ENCODE assay signal across 10 mouse cellular contexts in genomic region chr7:145289302-145289701, GRCm38 (mm10). TPM values are rescaled to one million over a fixed set of nuclear protein-coding genes. Genes with fewer than 3 reads are reported as not detected.
DNase-seq lines count a peak whose midpoint lies in the region; ATAC-seq and TF ChIP-seq lines count a peak whose summit lies in the region.
"Had no signal": no experiment of that assay in that cellular context is flagged by ENCODE, and none has a peak within 500 bp of the region (broad histone marks: within the 10 kb centered on the region; RNA-seq: fewer than 3 reads in every experiment).

No protein-coding gene starts in this region.

- peak in 2 of 3 experiments; percentile 17 to 31; a peak in 3 of 6 replicates for TF ChIP-seq CTCF in MEL (IDR thresholded peaks at IDR 0.05 in 2 of 3, conservative IDR thresholded peaks at IDR 0.05 in 1 of 3; ENCODE audit: control insufficient read depth in 1 of 3, insufficient read depth in 1 of 3, low read depth in 2 of 3, low read length in 3 of 3, poor library complexity in 1 of 3, severe bottlenecking in 1 of 3)

- no peak for TF ChIP-seq EP300 in MEL (IDR thresholded peaks at IDR 0.05; ENCODE audit: low read depth in 1 of 2, low read length in 2 of 2)

- H3K27ac ChIP-seq in kidney, embryonic 16.5 days (ENCODE audit: low read length) = no peak overlapping the region
- H3K27ac ChIP-seq in MEL (ENCODE audit: control insufficient read depth, low read depth, low read length) = no peak overlapping the region
- H3K27ac ChIP-seq: liver, embryonic 13.5 days had no signal

- WGBS in kidney, embryonic 16.5 days = 22% methylated on average over 5 of the region's 5 CpGs

- H3K27me3 ChIP-seq in kidney, embryonic 16.5 days (ENCODE audit: insufficient read depth, low read length) = no peaks in the 10 kb centered on the region
- no peaks in the 10 kb centered on the region for H3K27me3 ChIP-seq in MEL (ENCODE audit: control insufficient read depth in 1 of 2, insufficient read depth in 2 of 2, low read length in 2 of 2)

- H3K4me3 ChIP-seq in kidney, embryonic 16.5 days (ENCODE audit: low read length) = no peak overlapping the region
- no peak overlapping the region for H3K4me3 ChIP-seq in MEL (ENCODE audit: control insufficient read depth in 1 of 2, insufficient read depth in 1 of 2, low read depth in 2 of 2, low read length in 2 of 2)
- H3K4me3 ChIP-seq: erythroblast, embryonic 14.5 days; liver, embryonic 13.5 days had no signal

- no peaks in the 10 kb centered on the region for H3K9me3 ChIP-seq in kidney, embryonic 16.5 days (ENCODE audit: low read length)
- H3K9me3 ChIP-seq in MEL (replicated peaks; ENCODE audit: insufficient read depth, low read length) = no peaks in the 10 kb centered on the region
- H3K9me3 ChIP-seq: liver, embryonic 13.5 days had no signal

- TF ChIP-seq POLR2A in MEL (IDR thresholded peaks at IDR 0.05; ENCODE audit: control insufficient read depth in 1 of 2, insufficient read depth in 1 of 2, low read depth in 1 of 2, low read length in 2 of 2, poor library complexity in 1 of 2) = no peak

- no peaks in the 10 kb centered on the region for H3K79me2 ChIP-seq in MEL (ENCODE audit: control insufficient read depth, insufficient read depth, low read length, poor library complexity)

- ATAC-seq in kidney, embryonic 16.5 days (ENCODE audit: low FRiP score, low TSS enrichment) = peak; percentile 64; the same call in 1 of the 2 replicates

- H3K4me2 ChIP-seq in kidney, embryonic 16.5 days (replicated peaks; ENCODE audit: low read depth, low read length) = no peak overlapping the region
- H3K4me2 ChIP-seq: liver, embryonic 13.5 days had no signal

- DNase-seq in kidney, adult 18-20 months = no peak
- no peak for DNase-seq in MEL (ENCODE audit: low read depth, low spot score)
- peak; percentile 83 for DNase-seq in cerebellum, adult 9-10 months
- peak; percentile 33 for DNase-seq in kidney, postnatal 14 days
- no peak for DNase-seq in urinary bladder, postnatal 14 days (ENCODE audit: low spot score)
- DNase-seq in spleen, postnatal 10 days (ENCODE audit: low spot score in 2 of 2) = no peak
- DNase-seq in layer of hippocampus, adult 9-10 months (ENCODE audit: low spot score) = no peak
- DNase-seq: liver, embryonic 13.5 days had no signal

- no peaks in the 10 kb centered on the region for H3K4me1 ChIP-seq in kidney, embryonic 16.5 days (ENCODE audit: insufficient read depth, low read length)
- peaks cover 0 to 5% of the 10 kb centered on the region in 2 experiments; a peak in 2 of 4 replicates for H3K4me1 ChIP-seq in MEL (ENCODE audit: control insufficient read depth in 1 of 2, insufficient read depth in 2 of 2, low read length in 2 of 2)

- TF ChIP-seq RAD21 in MEL (IDR thresholded peaks at IDR 0.05; ENCODE audit: low read depth, low read length) = no peak; the same call in 1 of the 2 replicates

- H3K36me3 ChIP-seq in kidney, embryonic 16.5 days (ENCODE audit: insufficient read depth, low read length) = no peaks in the 10 kb centered on the region
- H3K36me3 ChIP-seq in MEL (ENCODE audit: control insufficient read depth in 1 of 2, insufficient read depth in 2 of 2, low read length in 2 of 2) = 0 out of 4 replicates have a peak, but pooled peaks cover 0 to 2% of the 10 kb centered on the region in 2 experiments
- H3K36me3 ChIP-seq: liver, embryonic 13.5 days had no signal

- no peak overlapping the region for H3K9ac ChIP-seq in kidney, embryonic 16.5 days (replicated peaks; ENCODE audit: low read length)
- H3K9ac ChIP-seq in MEL (ENCODE audit: control insufficient read depth, low read depth, low read length, poor library complexity, severe bottlenecking) = no peak overlapping the region
- H3K9ac ChIP-seq: liver, embryonic 13.5 days had no signal

TF ChIP-seq in MEL, 35 proteins besides CTCF, POLR2A, EP300 and RAD21:
- TF ChIP-seq CHD1 (IDR thresholded peaks at IDR 0.05; ENCODE audit: low read depth, low read length) (no peak), SMC3 (IDR thresholded peaks at IDR 0.05; ENCODE audit: low read depth, low read length) (peak; percentile 21; the same call in 1 of the 2 replicates)

RNA-seq across cellular contexts. Expression of gene Tpcn2, which starts 5.5 kb away (rescaled TPM):
- 11.4 and 12.2 TPM in 2 replicates for polyA plus RNA-seq in kidney, embryonic 16.5 days (2015; fragmentation: Nextera tagmentation; extraction: Ambion mirVana)
- total RNA-seq in MEL (2012; rRNA removed) = 5.5 and 6.4 TPM in 2 replicates
- polyA plus RNA-seq in MEL (2012; ENCODE audit: insufficient read depth in 1 of 2, insufficient read length in 2 of 2, low read depth in 1 of 2, low replicate concordance in 2 of 2, missing spikeins in 1 of 2) = 10 to 100 TPM in 1 of 2 experiments, not detected in 1; 10.3 TPM
- polyA plus RNA-seq: erythroblast, embryonic 14.5 days had no signal

RNA-seq across cellular contexts. Expression of gene Mrgprf, which starts 11.3 kb away (rescaled TPM):
- polyA plus RNA-seq in kidney, embryonic 16.5 days (2015; fragmentation: Nextera tagmentation; extraction: Ambion mirVana) = 3.5 and 3.8 TPM in 2 replicates
- total RNA-seq in MEL (2012; rRNA removed) = not detected in 2 replicates
- not detected for polyA plus RNA-seq in MEL (2012; ENCODE audit: insufficient read depth in 1 of 2, insufficient read length in 2 of 2, low read depth in 1 of 2, low replicate concordance in 2 of 2, missing spikeins in 1 of 2)
- polyA plus RNA-seq: erythroblast, embryonic 14.5 days had no signal

RNA-seq across cellular contexts. Expression of gene Mrgprd, which starts 25.3 kb away (rescaled TPM):
- polyA plus RNA-seq in kidney, embryonic 16.5 days (2015; fragmentation: Nextera tagmentation; extraction: Ambion mirVana) = not detected in 2 replicates
- not detected in 2 replicates for total RNA-seq in MEL (2012; rRNA removed)
- polyA plus RNA-seq in MEL (2012; ENCODE audit: insufficient read depth in 1 of 2, insufficient read length in 2 of 2, low read depth in 1 of 2, low replicate concordance in 2 of 2, missing spikeins in 1 of 2) = not detected
- polyA plus RNA-seq: erythroblast, embryonic 14.5 days; liver, embryonic 13.5 days had no signal

Comparison
In these comparisons a context has a peak if more than half of its experiments do, and no peak if none do; other contexts are left out.
1. DNase-seq: peak in cerebellum, adult 9-10 months (single experiment) and kidney, postnatal 14 days (single experiment); none in kidney, adult 18-20 months (single experiment), MEL (single experiment), urinary bladder, postnatal 14 days (single experiment), spleen, postnatal 10 days (0 of 2) and layer of hippocampus, adult 9-10 months (single experiment).